Mouse (Mus musculus) bone marrow macrophage, adult 2 months (primary cell): ENCODE data around the gene Olfr167.
"Not testable (repeated sequence)": the region's sequence is repeated elsewhere in the genome, so short reads cannot be mapped to it uniquely, and the experiment has no call there.

Source experiments
- CTCF ChIP-seq: IDR thresholded peaks from 2 replicates; pipeline ENCODE4 v1.5.1; 2012; ENCODE audit warnings: low read depth, mild to moderate bottlenecking, low read length, moderate library complexity
- POLR2A ChIP-seq: IDR thresholded peaks from 2 replicates; pipeline ENCODE4 v1.6.1; 2012; ENCODE audit warnings: mild to moderate bottlenecking, low read depth, low read length, borderline replicate concordance

- TF ChIP-seq CTCF, POLR2A: not testable (repeated sequence)
Observed at GRCm38 (mm10) chr16:19553429-19553828, 31.4 kb upstream of the Olfr167 start.
